Mouse (Mus musculus) embryonic fibroblast, embryonic 13.5 days (primary cell): ENCODE measurements around the gene Olfr288. TPM values are rescaled to one million over a fixed set of nuclear protein-coding genes. Genes with fewer than 3 reads are reported as not detected.

Source experiments
- H3K27ac ChIP-seq: 2 replicates; pipeline ENCODE4 v1.5.1; 2012; ENCODE audit warnings: low read length, control low read depth, inconsistent platforms; ENCODE audit not compliant: insufficient read depth
- H3K4me1 ChIP-seq: 2 replicates; pipeline ENCODE4 v1.6.1; 2011; ENCODE audit warnings: low read length; ENCODE audit not compliant: control insufficient read depth, insufficient read depth
- H3K4me3 ChIP-seq: 2 replicates; pipeline ENCODE4 v1.5.1; 2011; ENCODE audit warnings: mild to moderate bottlenecking, control low read depth, low read length; ENCODE audit not compliant: insufficient read depth
- CTCF ChIP-seq: IDR thresholded peaks from 2 replicates; pipeline ENCODE4 v1.5.1; 2011; ENCODE audit warnings: mild to moderate bottlenecking, control low read depth, low read length, moderate library complexity, borderline replicate concordance; ENCODE audit not compliant: insufficient read depth
- POLR2A ChIP-seq: IDR thresholded peaks from 2 replicates; pipeline ENCODE4 v1.6.1; 2011; ENCODE audit warnings: low read depth, mild to moderate bottlenecking, control low read depth, low read length, moderate library complexity
- polyA plus RNA-seq: library from polyadenylated mRNA; stranded (reverse); fragments of >200 nt; gene quantifications from 2 replicates; pipeline ENCODE4 v1.2.4, GENCODE M21; 2011; ENCODE audit warnings: low read depth; ENCODE audit not compliant: missing spikeins, insufficient read length

Olfr288 gene
- polyA plus RNA-seq, 1 experiment = not detected

GRCm38 (mm10) chr15:98136871-98137270 lies 58.5 kb downstream of the Olfr288 start:
- Histone ChIP-seq H3K27ac (no peak overlapping the region), H3K4me1 (no peaks in the 10 kb centered on the region), H3K4me3 (no peak overlapping the region)
- TF ChIP-seq CTCF (no peak), POLR2A (no peak)

Other genes with a start within 250 kb of the Olfr288 start
- 29.1 and 32.0 TPM in 2 replicates for gene Tmem106c, start 231.3 kb downstream of the Olfr288 start, polyA plus RNA-seq
- gene Col2a1, start 190.8 kb downstream of the Olfr288 start, polyA plus RNA-seq = 12.7 and 31.5 TPM in 2 replicates
- gene Pfkm, start 103.0 kb downstream of the Olfr288 start, polyA plus RNA-seq = 20.6 and 24.4 TPM in 2 replicates
- 23.3 and 30.6 TPM in 2 replicates for gene Senp1, start 101.8 kb downstream of the Olfr288 start, polyA plus RNA-seq
- 26.8 and 31.5 TPM in 2 replicates for gene Asb8, start 29.9 kb downstream of the Olfr288 start, polyA plus RNA-seq
- gene Ccdc184, start 28.4 kb downstream of the Olfr288 start, polyA plus RNA-seq = 0.18 and 0.22 TPM in 2 replicates
- not detected in 2 replicates for gene Gm44579, start 25.4 kb upstream of the Olfr288 start, polyA plus RNA-seq
- not detected in 2 replicates for gene Olfr287, start 25.5 kb upstream of the Olfr288 start, polyA plus RNA-seq
- not detected in 2 replicates for gene Olfr286, start 38.9 kb upstream of the Olfr288 start, polyA plus RNA-seq
- gene H1fnt, start 61.8 kb upstream of the Olfr288 start, polyA plus RNA-seq = not detected in 2 replicates
- 0.38 and 0.40 TPM in 2 replicates for gene Zfp641, start 100.6 kb upstream of the Olfr288 start, polyA plus RNA-seq
- gene Olfr285, start 121.8 kb upstream of the Olfr288 start, polyA plus RNA-seq = not detected in 2 replicates
- not detected in 2 replicates for gene Olfr284, start 145.4 kb upstream of the Olfr288 start, polyA plus RNA-seq
- not detected in 2 replicates for gene Olfr283, start 185.4 kb upstream of the Olfr288 start, polyA plus RNA-seq
- gene Olfr282, start 235.7 kb upstream of the Olfr288 start, polyA plus RNA-seq = not detected in 2 replicates